Mouse (Mus musculus): ENCODE measurements around the gene Lrrc63.
"Not testable (repeated sequence)": the region's sequence is repeated elsewhere in the genome, so short reads cannot be mapped to it uniquely, and the experiment has no call there.

Gene Lrrc63

GRCm38 (mm10) chr14:75130501-75131318 lies at the start of gene Lrrc63, which contains the start of gene Lcp1:
TSS of gene Lrrc63 (minus strand) at chr14:75130881.
TSS of gene Lcp1 (plus strand) at chr14:75131101.
- DNase-seq (ENCODE audit: low spot score in 2 of 2) = peak; percentile 74 to 76

- no peak for DNase-seq (ENCODE audit: low spot score in 2 of 2)
These were observed 48.7 kb upstream of the Lrrc63 start for GRCm38 (mm10) chr14:75179255-75179963.

GRCm38 (mm10) chr14:75178801-75179211 lies 48.1 kb upstream of the Lrrc63 start:
- DNase-seq (ENCODE audit: low spot score in 2 of 2) = no peak

GRCm38 (mm10) chr14:75178384-75178793 lies 47.7 kb upstream of the Lrrc63 start:
- DNase-seq (ENCODE audit: low spot score in 2 of 2) = no peak

- no peak for DNase-seq (ENCODE audit: low spot score in 2 of 2)
These were observed 46.7 kb upstream of the Lrrc63 start for GRCm38 (mm10) chr14:75177400-75177799.

- no peak for DNase-seq (ENCODE audit: low spot score in 2 of 2)
These were observed 45.9 kb upstream of the Lrrc63 start for GRCm38 (mm10) chr14:75176425-75177045.

GRCm38 (mm10) chr14:75175781-75176180 lies 45.1 kb upstream of the Lrrc63 start:
- no peak for DNase-seq (ENCODE audit: low spot score in 2 of 2)

- peak in 1 of 2 experiments; percentile 17 for DNase-seq (ENCODE audit: low spot score in 2 of 2)
These were observed 44.3 kb upstream of the Lrrc63 start for GRCm38 (mm10) chr14:75174731-75175555.

- no peak for DNase-seq (ENCODE audit: low spot score in 2 of 2)
These were observed 43.6 kb upstream of the Lrrc63 start for GRCm38 (mm10) chr14:75174296-75174695.

- DNase-seq (ENCODE audit: low spot score in 2 of 2) = no peak
These were observed 39.9 kb upstream of the Lrrc63 start for GRCm38 (mm10) chr14:75170546-75170945.

GRCm38 (mm10) chr14:75168501-75168900 lies 37.8 kb upstream of the Lrrc63 start:
- DNase-seq (ENCODE audit: low spot score in 2 of 2) = no peak

- DNase-seq (ENCODE audit: low spot score in 2 of 2) = no peak
These were observed 35.0 kb upstream of the Lrrc63 start for GRCm38 (mm10) chr14:75165574-75166131.

- no peak for DNase-seq (ENCODE audit: low spot score in 2 of 2)
These were observed 33.7 kb upstream of the Lrrc63 start for GRCm38 (mm10) chr14:75164345-75164744.

GRCm38 (mm10) chr14:75163866-75164265 lies 33.2 kb upstream of the Lrrc63 start:
- DNase-seq (ENCODE audit: low spot score in 2 of 2) = no peak

- DNase-seq (ENCODE audit: low spot score in 2 of 2) = no peak
These were observed 28.7 kb upstream of the Lrrc63 start for GRCm38 (mm10) chr14:75159375-75159774.

- no peak for DNase-seq (ENCODE audit: low spot score in 2 of 2)
These were observed 23.8 kb upstream of the Lrrc63 start for GRCm38 (mm10) chr14:75154481-75154880.

GRCm38 (mm10) chr14:75151146-75151545 lies 20.5 kb upstream of the Lrrc63 start:
- no peak for DNase-seq (ENCODE audit: low spot score in 2 of 2)

GRCm38 (mm10) chr14:75150653-75151052 lies 20.0 kb upstream of the Lrrc63 start:
- DNase-seq (ENCODE audit: low spot score in 2 of 2) = no peak

GRCm38 (mm10) chr14:75148229-75148628 lies 17.5 kb upstream of the Lrrc63 start:
- no peak for DNase-seq (ENCODE audit: low spot score in 2 of 2)

GRCm38 (mm10) chr14:75147706-75148105 lies 17.0 kb upstream of the Lrrc63 start:
- DNase-seq (ENCODE audit: low spot score in 2 of 2) = not testable (repeated sequence)

- no peak for DNase-seq (ENCODE audit: low spot score in 2 of 2)
These were observed 8.5 kb upstream of the Lrrc63 start for GRCm38 (mm10) chr14:75139225-75139624.
